Mouse (Mus musculus): ENCODE results near the gene Gm42906.

The Gm42906 gene

GRCm38 (mm10) chr5:151145807-151146206, 282.2 kb downstream of the Gm42906 start:
- no peak for DNase-seq (ENCODE audit: low spot score)

DNA sequence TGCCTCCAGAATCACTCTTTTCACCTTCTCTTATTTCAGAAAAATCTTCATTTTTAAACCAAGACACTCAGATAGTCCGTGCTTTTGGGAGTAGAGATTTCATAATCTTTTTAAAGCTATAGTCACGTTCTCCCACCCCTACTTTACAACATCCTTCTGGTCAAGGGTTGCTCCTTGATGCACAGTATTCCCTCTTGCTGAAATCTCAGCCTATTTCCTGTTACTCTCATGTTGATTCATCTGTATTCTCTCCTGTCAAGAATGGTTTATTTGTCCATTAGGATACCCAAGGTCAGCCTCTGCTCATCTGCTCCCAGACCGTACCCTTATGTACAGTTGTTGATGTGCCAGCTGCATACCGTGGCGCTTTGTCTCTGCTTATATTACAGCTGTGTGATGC, 284.0 kb downstream of the Gm42906 start:
- no peak for DNase-seq (ENCODE audit: low spot score)

- DNase-seq (ENCODE audit: low spot score), result no peak
These were observed 285.0 kb downstream of the Gm42906 start for GRCm38 (mm10) chr5:151142671-151143601.

- DNase-seq (ENCODE audit: low spot score), result no peak
These were observed 285.7 kb downstream of the Gm42906 start for GRCm38 (mm10) chr5:151142241-151142640.

- no peak for DNase-seq (ENCODE audit: low spot score)
These were observed 290.1 kb downstream of the Gm42906 start for GRCm38 (mm10) chr5:151137901-151138300.

GRCm38 (mm10) chr5:151137311-151137710, 290.7 kb downstream of the Gm42906 start:
- DNase-seq (ENCODE audit: low spot score), result no peak

DNA sequence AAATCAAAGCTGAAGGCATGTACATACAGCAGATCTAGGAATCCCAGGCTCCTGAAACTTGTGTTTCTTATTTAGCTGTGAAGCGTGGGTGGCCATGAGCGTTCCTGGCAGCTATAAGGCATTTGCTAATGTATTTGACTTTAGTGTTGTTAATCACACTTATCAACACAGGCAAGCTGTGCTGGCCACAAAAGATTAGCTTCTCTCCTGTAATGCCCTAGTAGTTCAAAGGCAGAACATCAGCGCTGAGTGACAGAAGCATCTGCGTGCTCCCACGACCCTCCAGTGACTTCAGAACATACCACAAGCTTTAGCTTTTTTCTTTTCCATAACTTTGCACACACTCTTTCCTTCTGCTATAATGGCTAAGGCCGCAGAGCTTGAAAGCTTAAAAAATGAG, 292.0 kb downstream of the Gm42906 start:
- no peak for DNase-seq (ENCODE audit: low spot score)

- DNase-seq (ENCODE audit: low spot score), result no peak
These were observed 292.7 kb downstream of the Gm42906 start for GRCm38 (mm10) chr5:151135078-151135826.

GRCm38 (mm10) chr5:151134202-151134601, 293.8 kb downstream of the Gm42906 start:
- no peak for DNase-seq (ENCODE audit: low spot score)

GRCm38 (mm10) chr5:151133744-151134143, 294.2 kb downstream of the Gm42906 start:
- no peak for DNase-seq (ENCODE audit: low spot score)

DNA sequence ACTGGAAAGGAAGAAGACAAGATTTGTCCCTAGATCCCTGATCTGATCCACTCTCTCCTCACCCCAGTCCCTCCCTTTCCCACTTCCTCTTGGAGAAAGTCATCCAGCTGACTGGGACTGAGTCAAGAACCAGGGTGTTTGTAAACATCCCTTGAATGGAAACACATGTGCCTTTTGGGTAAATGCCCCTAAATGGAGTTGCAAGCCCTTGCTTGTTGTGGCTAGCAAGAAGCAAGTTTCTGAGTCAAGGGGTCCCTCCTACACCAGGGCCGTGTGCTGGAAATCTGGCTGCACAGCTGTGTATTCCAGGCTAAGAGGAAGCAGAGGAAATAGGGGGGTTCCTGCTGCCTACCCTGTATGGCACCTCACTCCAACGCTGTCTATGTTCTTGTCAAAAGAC, 298.2 kb downstream of the Gm42906 start:
- no peak for DNase-seq (ENCODE audit: low spot score)

DNA sequence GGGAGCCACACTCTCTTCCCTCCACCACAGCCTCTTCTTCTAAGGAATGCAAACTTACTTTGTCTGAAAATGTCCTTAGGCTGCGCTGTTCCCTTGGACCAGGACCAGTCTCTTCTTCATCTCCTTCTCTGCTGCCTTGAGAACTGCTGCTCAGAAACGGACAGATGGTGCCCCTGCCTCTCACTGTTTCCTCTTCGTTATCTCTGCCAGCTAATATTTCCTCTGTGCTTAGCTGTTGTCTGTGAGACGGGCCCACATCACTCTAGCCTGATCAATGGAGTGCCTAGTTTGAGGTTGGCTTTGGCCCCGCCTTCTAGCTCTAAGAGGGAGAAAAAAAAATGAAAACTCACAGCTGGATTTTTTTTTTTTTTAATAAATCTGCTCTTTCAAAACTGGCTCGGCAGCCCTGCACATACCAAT, 300.7 kb downstream of the Gm42906 start:
- no peak for DNase-seq (ENCODE audit: low spot score)

- DNase-seq (ENCODE audit: low spot score), result no peak
These were observed 301.4 kb downstream of the Gm42906 start for GRCm38 (mm10) chr5:151126608-151127005.

DNA sequence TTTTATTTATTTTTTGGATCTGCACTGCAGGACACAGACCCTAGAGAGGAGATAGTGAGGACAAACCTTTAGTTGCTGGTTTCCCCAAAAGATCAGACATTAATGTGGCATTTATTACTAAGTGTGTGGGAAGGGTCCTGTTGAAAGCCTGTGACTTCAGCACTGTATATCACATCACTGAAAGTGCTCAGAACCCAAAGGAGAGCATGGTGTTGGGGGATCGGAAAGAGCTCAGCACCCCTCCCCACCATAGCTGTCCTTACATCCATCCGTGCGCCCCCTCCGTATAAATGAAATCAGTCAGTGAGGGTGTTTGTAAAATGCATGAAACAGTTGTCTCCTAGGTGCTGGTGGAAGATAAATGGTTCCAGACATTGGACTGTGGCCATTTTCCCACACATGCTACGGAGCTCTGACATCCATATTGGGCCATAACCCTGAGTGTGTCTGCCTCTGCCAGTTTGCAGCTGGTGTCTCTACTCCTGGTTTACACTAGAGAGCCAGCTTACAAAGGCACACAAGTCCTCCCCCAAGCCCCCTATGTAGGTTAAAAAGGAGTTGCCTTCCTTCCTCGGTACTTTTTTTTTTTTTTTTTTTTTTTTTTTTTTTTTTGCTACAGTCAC, 301.9 kb downstream of the Gm42906 start:
- DNase-seq (ENCODE audit: low spot score), result no peak

GRCm38 (mm10) chr5:151117846-151118245, 310.1 kb downstream of the Gm42906 start:
- DNase-seq (ENCODE audit: low spot score), result no peak

GRCm38 (mm10) chr5:151116192-151116887, 311.6 kb downstream of the Gm42906 start:
- no peak for DNase-seq (ENCODE audit: low spot score)

GRCm38 (mm10) chr5:151112743-151113142, 315.2 kb downstream of the Gm42906 start:
- DNase-seq (ENCODE audit: low spot score), result no peak

DNA sequence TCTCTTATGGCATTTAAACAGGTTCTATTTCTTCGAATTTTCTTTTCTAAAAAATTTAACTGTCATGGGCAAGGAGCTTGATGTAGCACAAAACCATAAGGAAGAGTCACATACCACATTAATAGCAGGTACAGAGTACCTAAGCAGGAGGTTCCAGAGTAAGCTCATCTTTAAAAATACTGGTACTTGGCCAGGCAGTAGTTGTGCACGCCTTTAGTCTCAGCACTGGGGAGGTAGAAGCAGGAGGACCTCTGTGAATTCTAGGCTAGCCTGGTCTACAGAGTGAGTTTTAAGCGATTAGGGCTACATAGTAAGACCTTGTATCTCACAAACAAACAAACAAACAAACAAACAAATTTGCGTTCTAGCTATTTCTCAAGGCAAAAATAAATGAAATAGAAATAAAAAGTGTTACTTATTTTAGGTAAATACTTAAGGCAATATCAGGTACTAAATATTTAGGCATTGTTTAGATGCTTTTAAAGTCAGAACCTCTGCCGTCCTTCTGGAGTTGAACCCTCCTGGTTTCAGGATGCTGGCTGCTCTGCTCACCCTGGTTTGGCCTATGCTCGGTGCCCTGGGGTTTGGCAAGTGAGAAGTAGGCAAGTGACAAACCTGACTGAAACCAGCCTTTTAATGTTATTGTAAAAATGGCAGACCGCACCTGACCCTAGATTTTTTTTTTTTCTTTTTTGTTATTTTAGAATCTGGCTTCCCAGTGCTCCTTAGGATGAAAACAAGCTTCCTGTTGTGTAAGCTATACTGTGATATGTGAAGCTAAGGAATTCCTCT, 316.7 kb downstream of the Gm42906 start:
- DNase-seq (ENCODE audit: low spot score), result no peak

GRCm38 (mm10) chr5:151110461-151110908, 317.5 kb downstream of the Gm42906 start:
- DNase-seq (ENCODE audit: low spot score), result no peak

DNA sequence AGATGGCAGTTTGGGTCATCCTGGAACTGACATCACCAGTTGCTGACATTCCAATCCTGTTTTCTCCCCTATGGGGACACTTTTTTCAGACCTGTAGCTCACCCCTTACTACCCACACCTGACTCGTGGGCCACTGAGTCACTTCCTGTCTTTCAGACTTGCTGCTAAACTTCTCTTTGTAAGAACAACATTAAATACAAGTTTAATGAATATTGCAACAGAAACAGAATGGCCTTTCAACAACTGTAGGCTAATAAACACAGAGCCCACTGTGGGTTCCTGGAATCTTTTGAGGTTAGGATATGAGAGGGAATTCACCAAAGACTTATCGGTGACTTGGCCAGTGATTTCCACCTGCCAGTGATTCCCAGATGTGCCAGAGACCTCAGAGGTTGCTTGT, 318.1 kb downstream of the Gm42906 start:
- no peak for DNase-seq (ENCODE audit: low spot score)

DNA sequence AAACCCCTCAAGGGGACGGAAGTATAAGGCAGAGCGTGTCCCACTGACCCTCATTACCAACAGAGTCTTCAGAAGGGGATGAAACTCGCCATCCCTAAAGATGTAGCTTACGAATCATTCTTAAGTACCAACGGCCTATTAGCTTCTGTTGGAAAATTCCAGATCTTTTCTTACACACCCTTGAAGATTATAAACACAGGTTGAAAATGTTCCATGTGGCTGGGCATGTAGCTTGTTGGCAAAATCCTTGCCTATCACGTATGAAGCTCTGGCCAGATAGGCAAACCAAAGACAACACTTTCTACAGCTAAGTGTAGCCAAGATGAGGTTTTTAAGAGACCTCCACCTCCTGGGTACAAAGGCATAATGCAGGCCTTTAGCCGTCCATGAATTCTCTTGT, 319.0 kb downstream of the Gm42906 start:
- DNase-seq (ENCODE audit: low spot score), result no peak
